Mouse (Mus musculus) limb, embryonic 15.5 days (tissue): Measurements from ENCODE around the gene 2410004B18Rik. TPM values are rescaled to one million over a fixed set of nuclear protein-coding genes. Genes with fewer than 3 reads are reported as not detected.

Experiments used
- ATAC-seq: fragments of 200-750 bp; cut with Nextera tagmentation; 2 replicates; pipeline ENCODE4 v1.8.0; 2017; ENCODE audit warnings: low read depth, moderate TSS enrichment; ENCODE audit not compliant: insufficient number of reproducible peaks, low FRiP score, low TSS enrichment
- H3K27ac ChIP-seq: fragments of 300-500 bp; sonication (generic); 2 replicates; pipeline ENCODE4 v1.5.1; 2015; ENCODE audit warnings: moderate library complexity, mild to moderate bottlenecking, inconsistent platforms
- H3K27me3 ChIP-seq: fragments of 300-500 bp; sonication (generic); 2 replicates; pipeline ENCODE4 v1.6.1; 2015; ENCODE audit warnings: inconsistent platforms
- H3K36me3 ChIP-seq: fragments of 300-500 bp; sonication (generic); 2 replicates; pipeline ENCODE4 v1.6.1; 2015; ENCODE audit warnings: inconsistent platforms
- H3K4me1 ChIP-seq: fragments of 300-500 bp; sonication (generic); 2 replicates; pipeline ENCODE4 v1.6.1; 2015; ENCODE audit warnings: inconsistent platforms
- H3K4me2 ChIP-seq: fragments of 300-500 bp; sonication (generic); 2 replicates; pipeline ENCODE4 v1.6.1; 2015; ENCODE audit warnings: mild to moderate bottlenecking, inconsistent platforms
- H3K4me3 ChIP-seq: fragments of 300-500 bp; sonication (generic); 2 replicates; pipeline ENCODE4 v1.5.1; 2015; ENCODE audit warnings: mild to moderate bottlenecking, inconsistent platforms
- H3K9ac ChIP-seq: fragments of 300-500 bp; sonication (generic); 2 replicates; pipeline ENCODE4 v1.6.1; 2015; ENCODE audit warnings: inconsistent platforms
- H3K9me3 ChIP-seq: fragments of 300-500 bp; sonication (generic); 2 replicates; pipeline ENCODE4 v1.6.1; 2016; ENCODE audit warnings: inconsistent platforms
- WGBS: fragments of 180-500 bp; shearing (Covaris S2); methylation state at CpG from one replicate; pipeline ENCODE4 v1.1.7; 2015; 5-methylcytosine and 5-hydroxymethylcytosine counted together
- polyA plus RNA-seq: library from polyadenylated mRNA; unstranded; fragments of >200 nt; fragmentation: Nextera tagmentation; extraction: Ambion mirVana; gene quantifications from 2 replicates; pipeline ENCODE4 v1.2.1, GENCODE M21; 2015

The 2410004B18Rik gene
- polyA plus RNA-seq = 43.2 and 45.7 TPM in 2 replicates

DNA sequence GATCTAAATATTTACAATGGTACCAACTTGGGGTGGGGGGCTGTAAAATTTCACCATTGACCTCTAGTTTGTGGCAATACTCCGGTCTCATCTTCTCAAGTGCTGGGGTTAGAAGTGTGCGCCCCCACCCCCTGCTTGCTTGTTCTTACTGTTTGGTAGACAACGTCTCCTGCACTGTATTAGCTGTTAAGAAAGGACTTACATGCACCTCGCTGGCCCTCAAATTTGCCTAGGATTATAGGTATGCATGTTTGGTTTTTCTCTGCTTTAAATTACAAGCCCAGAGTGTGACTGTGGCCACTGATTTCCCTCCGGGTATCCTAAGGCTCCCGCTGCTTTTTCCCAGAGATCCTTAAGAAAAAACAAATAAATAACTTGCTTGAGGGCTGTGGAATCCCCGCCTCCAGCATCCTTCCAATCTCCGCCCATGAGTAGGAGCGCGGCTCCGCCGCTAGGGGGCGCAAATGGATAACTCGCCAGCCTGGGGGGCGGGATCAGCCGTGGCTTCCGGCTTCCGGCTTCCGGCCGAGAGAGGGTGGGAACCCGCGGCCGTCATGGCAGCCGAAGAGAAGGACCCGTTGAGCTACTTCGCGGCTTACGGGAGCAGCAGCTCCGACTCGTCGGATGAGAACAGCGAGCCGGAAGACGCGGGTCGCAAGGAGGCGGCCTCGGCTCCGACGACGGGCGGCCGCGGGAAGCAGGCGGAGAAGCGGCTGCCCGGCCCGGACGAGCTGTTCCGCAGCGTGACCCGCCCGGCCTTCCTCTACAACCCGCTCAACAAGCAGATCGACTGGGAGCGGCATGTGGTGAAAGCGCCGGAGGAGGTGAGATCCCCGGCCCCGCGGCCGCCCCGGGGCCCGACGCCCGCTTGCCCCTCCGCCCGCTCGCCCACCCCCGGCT lies at the start of gene 2410004B18Rik:
Gene 2410004B18Rik (plus strand): TSS at position 510 of the 900 bp plus-strand sequence.
- Histone ChIP-seq H3K27ac (peak within 1 kb of the TSS; percentile 71), H3K27me3 (no peaks in the 10 kb centered on the region), H3K36me3 (peaks cover 28% of the 10 kb centered on the region), H3K9me3 (no peaks in the 10 kb centered on the region), H3K4me3 (peak within 1 kb of the TSS; percentile 98), H3K4me1 (peaks cover 22% of the 10 kb centered on the region), H3K4me2 (peak within 1 kb of the TSS; percentile 56), H3K9ac (peak within 1 kb of the TSS; percentile 80)
- peak; percentile 87 for ATAC-seq
- WGBS = under 1% methylated on average over 68 of the region's 70 CpGs

DNA sequence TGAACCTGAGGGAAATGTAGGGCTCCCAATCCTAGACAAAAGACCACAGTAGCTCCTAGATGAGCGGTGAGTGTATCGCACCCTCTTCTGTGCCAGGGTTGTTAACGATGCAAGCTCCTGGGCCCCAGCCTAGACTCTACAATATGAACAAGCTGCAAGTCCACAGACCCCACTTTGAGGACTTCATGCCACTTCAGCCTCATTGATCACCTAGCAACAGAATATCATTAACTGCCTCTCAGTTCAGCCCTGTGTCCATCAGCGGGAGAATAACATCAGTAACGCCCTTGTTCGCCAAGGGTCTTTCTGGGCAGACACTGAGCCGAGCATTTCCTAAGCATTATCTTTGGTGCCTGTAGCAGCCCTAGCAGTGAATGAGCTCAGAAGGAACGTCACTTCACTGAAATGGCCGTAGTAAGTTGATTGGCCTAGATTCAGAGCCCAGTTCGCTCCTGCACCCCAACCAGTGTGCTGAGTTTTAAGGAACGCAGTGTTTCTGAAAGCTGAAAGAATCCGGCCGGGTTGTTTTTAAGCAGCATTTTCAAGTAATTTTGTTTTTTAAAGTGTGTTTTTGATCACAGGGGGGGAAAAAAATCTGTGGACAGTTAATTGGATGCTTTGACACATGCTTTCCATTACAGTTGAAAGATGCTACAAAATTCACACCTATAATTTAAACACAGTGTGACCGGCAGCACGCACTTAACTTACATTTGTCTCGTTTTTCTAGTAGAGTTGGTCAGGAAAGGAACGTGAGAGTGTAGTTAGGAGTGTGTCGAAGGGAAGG lies 47.3 kb upstream of the 2410004B18Rik start:
- H3K27ac ChIP-seq = no peak overlapping the region
- WGBS = 64% methylated on average over 18 of the region's 18 CpGs
- no peak overlapping the region for H3K9ac ChIP-seq

DNA sequence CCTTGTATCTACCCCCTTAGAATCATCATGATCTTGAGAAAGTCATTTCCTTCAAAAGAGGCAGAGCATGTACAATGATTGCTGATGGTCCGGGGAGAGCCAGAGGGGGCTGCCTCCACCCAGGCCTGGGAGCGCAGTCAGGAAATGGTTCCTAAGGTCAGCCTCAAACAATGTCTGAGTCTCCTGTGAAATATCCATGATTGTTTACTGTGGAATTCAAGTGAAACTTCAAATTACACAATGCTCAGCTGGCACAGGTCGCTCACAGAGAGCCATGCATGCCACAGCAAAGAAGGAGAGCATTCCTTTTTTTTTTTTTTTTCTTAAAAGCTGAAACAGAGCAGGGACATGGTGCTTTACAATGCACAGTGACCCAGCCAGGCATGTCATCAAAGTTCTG lies 45.4 kb upstream of the 2410004B18Rik start:
- no peak for ATAC-seq
- Histone ChIP-seq H3K27me3 (no peaks in the 10 kb centered on the region), H3K36me3 (no peaks in the 10 kb centered on the region), H3K4me2 (no peak overlapping the region), H3K9me3 (no peaks in the 10 kb centered on the region), H3K27ac (no peak overlapping the region), H3K4me1 (no peaks in the 10 kb centered on the region), H3K4me3 (no peak overlapping the region), H3K9ac (no peak overlapping the region)
- WGBS = 77% methylated on average over 3 of the region's 3 CpGs

More for the DNA sequence above, 47.3 kb upstream of the 2410004B18Rik start:
- H3K4me1 ChIP-seq = peaks cover 9% of the 10 kb centered on the region
- H3K4me3 ChIP-seq = no peak overlapping the region
- no peaks in the 10 kb centered on the region for H3K36me3 ChIP-seq
- no peak for ATAC-seq
- H3K4me2 ChIP-seq = no peak overlapping the region
- H3K27me3 ChIP-seq = no peaks in the 10 kb centered on the region
- H3K9me3 ChIP-seq = no peaks in the 10 kb centered on the region

DNA sequence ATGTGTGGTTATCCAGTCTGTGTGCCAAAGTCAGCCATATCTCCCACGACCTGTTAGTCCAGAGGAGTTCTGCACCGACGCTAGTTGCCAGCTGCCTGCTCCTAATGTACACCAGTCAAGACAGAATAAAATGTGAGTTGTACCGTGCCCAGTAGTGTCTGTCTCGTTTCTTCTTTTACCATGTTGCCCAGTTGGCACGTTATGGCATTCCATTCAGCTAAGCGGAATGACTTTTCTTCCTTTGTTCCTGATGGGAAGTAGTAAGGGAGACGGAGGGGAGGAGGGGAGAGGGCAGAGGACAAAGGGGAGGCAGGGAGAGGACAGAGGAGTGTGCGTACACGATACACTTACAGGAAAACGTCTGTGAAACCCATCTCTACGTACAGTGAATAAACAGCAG lies 43.7 kb upstream of the 2410004B18Rik start:
- Histone ChIP-seq H3K36me3 (no peaks in the 10 kb centered on the region), H3K4me2 (no peak overlapping the region), H3K4me1 (no peaks in the 10 kb centered on the region), H3K27ac (no peak overlapping the region), H3K9ac (no peak overlapping the region), H3K9me3 (no peaks in the 10 kb centered on the region), H3K27me3 (no peaks in the 10 kb centered on the region), H3K4me3 (no peak overlapping the region)
- no peak for ATAC-seq
- WGBS = 69% methylated on average over 12 of the region's 12 CpGs

DNA sequence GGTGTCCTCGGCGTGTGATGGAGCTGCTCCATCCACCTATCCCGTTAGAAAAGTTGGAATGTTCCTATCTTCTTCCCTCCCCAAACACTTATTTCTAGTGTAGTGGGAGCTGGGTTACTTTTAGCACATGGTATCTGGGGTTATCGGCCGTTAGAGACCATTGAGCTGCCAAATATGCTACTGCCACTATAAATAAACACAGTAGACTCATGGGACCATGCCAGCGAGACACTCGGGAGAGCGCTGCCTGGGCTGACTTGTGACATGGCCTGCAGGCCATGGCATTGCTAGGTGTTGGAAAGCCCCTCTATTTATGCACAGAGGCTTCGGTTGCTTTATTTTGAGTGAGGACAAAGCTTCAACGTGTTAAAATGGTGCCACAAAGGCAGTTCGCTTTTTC lies 40.1 kb upstream of the 2410004B18Rik start:
- no peak for ATAC-seq
- no peaks in the 10 kb centered on the region for H3K9me3 ChIP-seq
- H3K27ac ChIP-seq = no peak overlapping the region
- WGBS = 74% methylated on average over 11 of the region's 11 CpGs
- no peak overlapping the region for H3K4me2 ChIP-seq
- no peaks in the 10 kb centered on the region for H3K27me3 ChIP-seq
- no peaks in the 10 kb centered on the region for H3K36me3 ChIP-seq
- H3K9ac ChIP-seq = no peak overlapping the region
- H3K4me1 ChIP-seq = peaks cover 6% of the 10 kb centered on the region
- no peak overlapping the region for H3K4me3 ChIP-seq

DNA sequence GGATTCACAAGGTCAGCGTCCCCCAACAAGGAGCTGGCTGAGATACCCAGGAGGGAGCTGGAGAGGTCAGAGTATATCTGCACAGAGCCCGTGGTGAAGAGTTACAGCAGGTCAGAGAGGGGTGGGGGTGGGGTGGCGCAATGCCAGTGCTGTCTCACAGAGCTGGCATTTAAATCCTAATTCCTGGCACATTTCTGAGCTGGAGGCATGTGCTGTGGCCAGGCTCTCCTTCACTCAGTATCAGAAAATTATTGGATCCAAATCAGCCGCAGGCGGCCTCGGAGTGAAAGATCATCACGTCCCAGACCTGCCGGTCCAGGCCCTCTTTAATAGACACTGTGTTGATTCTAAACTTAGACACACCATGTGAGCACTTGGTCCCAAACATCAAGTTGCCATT lies 38.0 kb upstream of the 2410004B18Rik start:
- H3K27me3 ChIP-seq = no peaks in the 10 kb centered on the region
- no peak overlapping the region for H3K27ac ChIP-seq
- H3K4me3 ChIP-seq = no peak overlapping the region
- no peak overlapping the region for H3K9ac ChIP-seq
- no peaks in the 10 kb centered on the region for H3K9me3 ChIP-seq
- no peaks in the 10 kb centered on the region for H3K36me3 ChIP-seq
- ATAC-seq = no peak
- H3K4me2 ChIP-seq = no peak overlapping the region
- H3K4me1 ChIP-seq = peaks cover 6% of the 10 kb centered on the region
- WGBS = 71% methylated on average over 8 of the region's 8 CpGs

DNA sequence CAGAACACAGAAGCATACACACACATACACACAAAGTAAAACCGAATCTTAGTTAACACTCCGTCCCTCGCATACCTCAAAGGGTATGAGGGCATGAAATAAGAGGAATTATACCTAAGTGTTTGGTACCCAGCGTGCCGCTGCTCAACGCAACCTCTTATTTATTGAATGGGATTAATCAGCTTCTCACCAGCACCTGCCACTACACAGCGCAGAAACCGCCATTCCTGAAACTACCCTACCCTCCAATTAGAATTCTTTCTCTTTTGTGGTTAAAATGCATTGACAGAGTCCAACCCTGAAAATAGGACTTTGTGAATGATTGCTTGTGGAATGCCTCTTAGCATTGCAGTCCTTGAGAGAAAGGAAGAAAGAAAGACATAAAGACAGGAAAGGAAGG lies 34.3 kb upstream of the 2410004B18Rik start:
- Histone ChIP-seq H3K9ac (no peak overlapping the region), H3K36me3 (no peaks in the 10 kb centered on the region), H3K4me3 (no peak overlapping the region), H3K27me3 (no peaks in the 10 kb centered on the region), H3K4me1 (peaks cover 6% of the 10 kb centered on the region), H3K4me2 (no peak overlapping the region), H3K9me3 (no peaks in the 10 kb centered on the region), H3K27ac (no peak overlapping the region)
- ATAC-seq = no peak
- 85% methylated on average over 8 of the region's 8 CpGs for WGBS

DNA sequence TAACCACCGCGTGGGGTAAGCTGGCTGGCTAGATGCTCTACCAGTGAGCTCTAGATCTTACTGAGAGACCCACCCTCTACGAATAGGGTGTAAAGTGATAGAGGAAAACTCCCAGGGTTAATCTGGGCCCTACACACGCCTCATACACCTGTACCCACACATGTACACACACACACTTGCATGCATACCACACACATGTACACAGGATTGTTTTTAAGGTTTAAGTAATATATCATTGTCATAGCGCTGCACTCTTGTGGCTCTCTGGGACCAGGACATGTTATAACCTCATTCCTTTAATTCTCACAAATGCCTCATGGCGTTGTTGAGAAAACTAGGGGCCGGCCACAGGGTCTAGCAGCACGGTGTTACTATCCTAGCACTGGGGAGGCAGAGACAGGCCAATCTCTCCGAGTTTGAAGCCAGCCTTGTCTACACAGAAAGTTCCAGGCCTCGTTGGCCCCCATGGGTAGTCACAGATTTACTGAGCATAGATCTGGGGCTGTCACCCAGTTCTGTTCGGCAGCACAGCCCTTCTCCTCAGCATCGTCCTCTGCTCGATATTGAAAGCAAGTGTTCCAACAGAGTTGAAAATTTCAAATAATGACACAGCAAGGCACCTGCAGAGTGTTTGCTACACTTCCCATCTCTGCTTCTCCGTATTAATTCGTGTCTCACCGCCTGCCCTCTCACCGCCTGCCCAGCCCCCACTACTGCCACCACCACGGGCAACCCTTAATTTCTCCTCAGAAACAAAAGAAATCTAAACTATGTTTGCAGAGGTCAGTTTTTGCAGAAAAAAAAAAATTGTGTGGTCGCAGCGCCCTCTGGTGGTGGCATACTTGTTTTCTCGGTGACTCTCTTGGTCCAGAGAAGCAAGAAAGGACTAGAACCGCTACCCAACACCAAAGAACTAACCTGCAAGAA lies 32.7 kb upstream of the 2410004B18Rik start:
- WGBS = 50% methylated on average over 22 of the region's 22 CpGs
- H3K27ac ChIP-seq = no peak overlapping the region
- no peaks in the 10 kb centered on the region for H3K9me3 ChIP-seq
- H3K9ac ChIP-seq = no peak overlapping the region
- no peaks in the 10 kb centered on the region for H3K4me1 ChIP-seq
- H3K4me3 ChIP-seq = no peak overlapping the region
- no peaks in the 10 kb centered on the region for H3K36me3 ChIP-seq
- peak overlapping the region; percentile 34 for H3K4me2 ChIP-seq
- no peaks in the 10 kb centered on the region for H3K27me3 ChIP-seq
- no peak for ATAC-seq

DNA sequence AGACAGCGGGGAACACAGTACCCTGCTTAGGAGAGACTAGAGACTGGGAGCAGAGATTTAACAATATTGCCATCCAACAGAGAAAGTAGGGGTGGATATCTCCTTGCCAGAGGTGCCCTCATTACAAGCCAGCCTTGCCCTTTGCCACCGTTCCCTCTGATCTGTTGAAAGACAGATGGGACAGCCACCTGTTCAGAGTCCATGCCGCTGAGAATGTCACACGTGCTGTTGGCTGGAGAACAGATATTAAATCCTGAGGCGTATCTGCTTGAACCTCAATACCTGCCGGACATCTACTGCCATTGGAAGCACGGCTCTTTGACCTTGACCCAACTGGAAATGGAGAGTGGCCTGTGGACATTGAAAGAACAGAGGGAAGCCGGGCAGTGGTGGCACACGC lies 31.2 kb upstream of the 2410004B18Rik start:
- 93% methylated on average over 9 of the region's 9 CpGs for WGBS
- no peak for ATAC-seq
- Histone ChIP-seq H3K27ac (no peak overlapping the region), H3K9ac (no peak overlapping the region), H3K4me2 (no peak overlapping the region), H3K27me3 (no peaks in the 10 kb centered on the region), H3K4me3 (no peak overlapping the region), H3K4me1 (no peaks in the 10 kb centered on the region), H3K36me3 (no peaks in the 10 kb centered on the region), H3K9me3 (no peaks in the 10 kb centered on the region)

DNA sequence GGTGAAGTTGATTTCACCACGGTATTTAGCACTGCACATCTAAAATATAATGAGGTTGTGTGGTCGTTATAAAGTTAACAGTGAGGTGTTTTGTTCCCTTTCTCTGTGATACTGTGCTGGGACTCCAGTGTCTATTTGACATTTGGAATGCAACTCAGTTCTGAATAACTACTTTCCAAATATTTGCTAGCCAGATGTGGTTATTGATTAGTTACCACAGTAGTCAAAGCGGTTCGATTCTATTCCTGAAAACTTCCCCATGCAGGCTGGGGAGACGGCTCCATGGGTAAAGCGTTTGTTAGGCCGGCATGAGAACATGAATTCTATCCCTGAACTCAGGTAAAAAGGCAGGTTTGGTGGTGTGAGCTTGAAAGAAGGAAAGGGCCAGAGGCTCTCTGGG lies 25.3 kb upstream of the 2410004B18Rik start:
- WGBS = 74% methylated on average over 7 of the region's 7 CpGs
- ATAC-seq = no peak
- H3K9me3 ChIP-seq = no peaks in the 10 kb centered on the region
- no peaks in the 10 kb centered on the region for H3K27me3 ChIP-seq
- no peak overlapping the region for H3K9ac ChIP-seq
- no peaks in the 10 kb centered on the region for H3K4me1 ChIP-seq
- H3K27ac ChIP-seq = no peak overlapping the region
- H3K36me3 ChIP-seq = no peaks in the 10 kb centered on the region
- no peak overlapping the region for H3K4me2 ChIP-seq
- no peak overlapping the region for H3K4me3 ChIP-seq

DNA sequence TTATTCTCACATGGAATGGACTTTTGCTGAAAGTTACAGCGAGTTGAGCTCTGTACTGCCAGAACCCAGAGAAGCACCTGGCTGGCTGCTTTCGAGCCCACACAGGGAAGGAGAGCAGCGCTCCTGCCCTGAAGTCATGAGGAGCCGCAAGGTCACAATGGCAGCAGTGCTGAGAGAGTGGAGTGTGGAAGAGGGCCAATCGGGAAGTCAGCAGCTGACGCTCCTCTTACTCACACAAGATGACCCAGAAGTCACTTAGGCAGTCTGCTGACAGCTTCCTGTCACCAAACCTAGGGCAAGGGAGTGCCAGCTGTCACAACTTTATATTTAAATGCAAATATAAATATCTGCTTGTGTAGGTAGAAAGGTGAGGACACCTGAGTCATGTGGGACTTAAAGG lies 24.6 kb upstream of the 2410004B18Rik start:
- H3K27ac ChIP-seq = no peak overlapping the region
- no peaks in the 10 kb centered on the region for H3K4me1 ChIP-seq
- no peak for ATAC-seq
- H3K4me2 ChIP-seq = no peak overlapping the region
- 0 out of 2 replicates have a peak, but pooled peaks cover 2% of the 10 kb centered on the region for H3K9me3 ChIP-seq
- H3K27me3 ChIP-seq = no peaks in the 10 kb centered on the region
- WGBS = 74% methylated on average over 6 of the region's 6 CpGs
- H3K4me3 ChIP-seq = no peak overlapping the region
- no peak overlapping the region for H3K9ac ChIP-seq
- no peaks in the 10 kb centered on the region for H3K36me3 ChIP-seq
